In genomic region chr11:5706874-5707529, GRCm38 (mm10) we compare ENCODE assay signal across 8 mouse cellular contexts. TPM values are rescaled to one million over a fixed set of nuclear protein-coding genes. Genes with fewer than 3 reads are reported as not detected.
DNase-seq lines count a peak whose midpoint lies in the region; ATAC-seq and TF ChIP-seq lines count a peak whose summit lies in the region.

No protein-coding gene starts in this region.

- H3K36me3 ChIP-seq in forebrain, embryonic 14.5 days (ENCODE audit: control insufficient read depth, insufficient read depth, low read length), result peaks cover 20% of the 10 kb centered on the region
- peaks cover 25% of the 10 kb centered on the region for H3K36me3 ChIP-seq in limb, embryonic 12.5 days
- peaks cover 25% of the 10 kb centered on the region for H3K36me3 ChIP-seq in midbrain, embryonic 13.5 days

- no peak for DNase-seq in gastrocnemius, adult 2 months
- no peak for DNase-seq in gastrocnemius, postnatal 10 days
- peak; percentile 22 to 41 for DNase-seq in thymus, adult 18-20 months
- DNase-seq in thymus, postnatal 0 days (ENCODE audit: low spot score), result no peak
- peak; percentile 13 for DNase-seq in forebrain, embryonic 14.5 days (ENCODE audit: low spot score)
- peak; percentile 59 for DNase-seq in thymus, postnatal 25 days

- H3K9me3 ChIP-seq in forebrain, embryonic 14.5 days (replicated peaks; ENCODE audit: control insufficient read depth, low read length), result no peaks in the 10 kb centered on the region
- no peaks in the 10 kb centered on the region for H3K9me3 ChIP-seq in limb, embryonic 12.5 days
- H3K9me3 ChIP-seq in midbrain, embryonic 13.5 days, result no peaks in the 10 kb centered on the region

- peak overlapping the region; percentile 86 for H3K4me2 ChIP-seq in forebrain, embryonic 14.5 days (ENCODE audit: low read length)
- H3K4me2 ChIP-seq in limb, embryonic 12.5 days, result peak overlapping the region; percentile 75
- H3K4me2 ChIP-seq in midbrain, embryonic 13.5 days (replicated peaks), result peak overlapping the region; percentile 70

- intact Hi-C loops in gastrocnemius, adult 2 months (cut with DNase I), result loop anchor here (5.0 to 10.0 kb wide), 3 partner anchors 35 to 422 kb away; partner anchors contain the start of gene Dbnl

- H3K27ac ChIP-seq in gastrocnemius, adult 2 months, result peak overlapping the region; percentile 88
- 0 out of 2 replicates have a peak overlapping the region, but pooled peaks have one; percentile 27 for H3K27ac ChIP-seq in forebrain, embryonic 14.5 days (ENCODE audit: low read depth, low read length)
- peak overlapping the region; percentile 75 for H3K27ac ChIP-seq in limb, embryonic 12.5 days
- H3K27ac ChIP-seq in midbrain, embryonic 13.5 days, result peak overlapping the region; percentile 74

- WGBS in forebrain, embryonic 14.5 days, result under 1% methylated on average over 42 of the region's 43 CpGs
- 1% methylated on average over 43 of the region's 43 CpGs for WGBS in limb, embryonic 12.5 days
- WGBS in midbrain, embryonic 13.5 days, result under 1% methylated on average over 43 of the region's 43 CpGs

- H3K4me1 ChIP-seq in forebrain, embryonic 14.5 days (ENCODE audit: control insufficient read depth, insufficient read depth, low read length), result no peaks in the 10 kb centered on the region
- peaks cover 11% of the 10 kb centered on the region for H3K4me1 ChIP-seq in limb, embryonic 12.5 days (replicated peaks)
- H3K4me1 ChIP-seq in midbrain, embryonic 13.5 days (replicated peaks), result peaks cover 15% of the 10 kb centered on the region

- peak overlapping the region; percentile 99 for H3K4me3 ChIP-seq in gastrocnemius, adult 2 months
- H3K4me3 ChIP-seq in forebrain, embryonic 14.5 days (ENCODE audit: low read depth, low read length), result peak overlapping the region; percentile 97
- H3K4me3 ChIP-seq in limb, embryonic 12.5 days (replicated peaks), result peak overlapping the region; percentile 72
- peak overlapping the region; percentile 94 for H3K4me3 ChIP-seq in midbrain, embryonic 13.5 days (replicated peaks)

- no peaks in the 10 kb centered on the region for H3K27me3 ChIP-seq in forebrain, embryonic 14.5 days (replicated peaks; ENCODE audit: control insufficient read depth, insufficient read depth, low read length)
- no peaks in the 10 kb centered on the region for H3K27me3 ChIP-seq in limb, embryonic 12.5 days
- no peaks in the 10 kb centered on the region for H3K27me3 ChIP-seq in midbrain, embryonic 13.5 days

- H3K9ac ChIP-seq in forebrain, embryonic 14.5 days (ENCODE audit: low read length), result peak overlapping the region; percentile 96
- H3K9ac ChIP-seq in limb, embryonic 12.5 days (replicated peaks), result peak overlapping the region; percentile 82
- H3K9ac ChIP-seq in midbrain, embryonic 13.5 days (replicated peaks), result peak overlapping the region; percentile 93

- TF ChIP-seq CTCF in gastrocnemius, adult 2 months (IDR thresholded peaks at IDR 0.05), result no peak

- ATAC-seq in forebrain, embryonic 14.5 days, result peak; percentile 85
- ATAC-seq in limb, embryonic 12.5 days (ENCODE audit: insufficient number of reproducible peaks, insufficient read depth, low FRiP score, low TSS enrichment, low read depth), result peak; percentile 63
- ATAC-seq in midbrain, embryonic 13.5 days, result peak; percentile 34; the same call in 1 of the 2 replicates

RNA-seq across cellular contexts. Expression of gene Mrps24, which starts 8.5 kb away (rescaled TPM):
- total RNA-seq in gastrocnemius, adult 2 months (2021), result 100 to 1,000 TPM in 1 of 2 experiments, 10 to 100 TPM in 1; 92.2 to 109 TPM
- 10 to 100 TPM; 84.8 to 90.6 TPM for total RNA-seq in gastrocnemius, postnatal 10 days (2021)
- polyA plus RNA-seq in thymus, postnatal 0 days (2015; fragmentation: Nextera tagmentation; extraction: Ambion mirVana), result 249 and 266 TPM in 2 replicates
- polyA plus RNA-seq in forebrain, embryonic 14.5 days (2014; fragmentation: Nextera tagmentation; extraction: Ambion mirVana), result 202 and 235 TPM in 2 replicates
- polyA plus RNA-seq in limb, embryonic 12.5 days (2016; fragmentation: Nextera tagmentation; extraction: Ambion mirVana), result 168 and 177 TPM in 2 replicates
- polyA plus RNA-seq in midbrain, embryonic 13.5 days (2015; fragmentation: Nextera tagmentation; extraction: Ambion mirVana), result 160 and 177 TPM in 2 replicates

RNA-seq across cellular contexts. Expression of gene Urgcp, which starts 55.2 kb away (rescaled TPM):
- total RNA-seq in gastrocnemius, adult 2 months (2021), result 10 to 100 TPM; 42.2 to 48.9 TPM
- 10 to 100 TPM; 29.1 to 42.0 TPM for total RNA-seq in gastrocnemius, postnatal 10 days (2021)
- polyA plus RNA-seq in thymus, postnatal 0 days (2015; fragmentation: Nextera tagmentation; extraction: Ambion mirVana), result 18.1 and 20.6 TPM in 2 replicates
- polyA plus RNA-seq in forebrain, embryonic 14.5 days (2014; fragmentation: Nextera tagmentation; extraction: Ambion mirVana), result 16.0 and 20.9 TPM in 2 replicates
- polyA plus RNA-seq in limb, embryonic 12.5 days (2016; fragmentation: Nextera tagmentation; extraction: Ambion mirVana), result 24.6 and 25.7 TPM in 2 replicates
- polyA plus RNA-seq in midbrain, embryonic 13.5 days (2015; fragmentation: Nextera tagmentation; extraction: Ambion mirVana), result 24.9 and 26.5 TPM in 2 replicates

Comparison
In these comparisons a context has a peak if more than half of its experiments do, and no peak if none do; other contexts are left out.
1. DNase-seq: peak in thymus, adult 18-20 months (2 of 2), forebrain, embryonic 14.5 days (single experiment) and thymus, postnatal 25 days (single experiment); none in gastrocnemius, adult 2 months (single experiment), gastrocnemius, postnatal 10 days (single experiment) and thymus, postnatal 0 days (single experiment).
2. H3K27ac ChIP-seq: peak in every context shown above with its lines; median percentile 88 in gastrocnemius, adult 2 months; 75 in limb, embryonic 12.5 days; 74 in midbrain, embryonic 13.5 days; 27 in forebrain, embryonic 14.5 days.
3. ATAC-seq: peak in every context shown above with its lines; median percentile 85 in forebrain, embryonic 14.5 days; 63 in limb, embryonic 12.5 days; 34 in midbrain, embryonic 13.5 days.
4. Peak in every context shown above with its lines, with median percentiles within 50 percentile points of each other: H3K4me3 ChIP-seq, H3K4me2 ChIP-seq and H3K9ac ChIP-seq.